Mouse (Mus musculus) heart, embryonic 12.5 days (tissue): Measurements from ENCODE around the gene Slc22a6. TPM values are rescaled to one million over a fixed set of nuclear protein-coding genes. Genes with fewer than 3 reads are reported as not detected.

Source experiments
- ATAC-seq: fragments of 200-750 bp; cut with Nextera tagmentation; 2 replicates; pipeline ENCODE4 v1.8.0; 2017; ENCODE audit warnings: moderate TSS enrichment, moderate library complexity; ENCODE audit not compliant: insufficient number of reproducible peaks, low FRiP score
- H3K27ac ChIP-seq: fragments of 300-500 bp; sonication (generic); 2 replicates; pipeline ENCODE4 v1.5.1; 2016; ENCODE audit warnings: mild to moderate bottlenecking, moderate library complexity; ENCODE audit not compliant: poor library complexity, severe bottlenecking
- H3K27me3 ChIP-seq: fragments of 300-500 bp; sonication (generic); replicated peaks from 2 replicates; pipeline ENCODE4 v1.6.1; 2016; ENCODE audit warnings: mild to moderate bottlenecking, moderate library complexity
- H3K36me3 ChIP-seq: fragments of 300-500 bp; sonication (generic); 2 replicates; pipeline ENCODE4 v1.6.1; 2016; ENCODE audit warnings: mild to moderate bottlenecking, moderate library complexity
- H3K4me1 ChIP-seq: fragments of 300-500 bp; sonication (generic); replicated peaks from 2 replicates; pipeline ENCODE4 v1.6.1; 2016; ENCODE audit warnings: mild to moderate bottlenecking
- H3K4me2 ChIP-seq: fragments of 300-500 bp; sonication (generic); 2 replicates; pipeline ENCODE4 v1.6.1; 2016; ENCODE audit warnings: mild to moderate bottlenecking, moderate library complexity
- H3K4me3 ChIP-seq: fragments of 300-500 bp; sonication (generic); 2 replicates; pipeline ENCODE4 v1.5.1; 2016; ENCODE audit warnings: mild to moderate bottlenecking
- H3K9ac ChIP-seq: fragments of 300-500 bp; sonication (generic); 2 replicates; pipeline ENCODE4 v1.6.1; 2016; ENCODE audit warnings: mild to moderate bottlenecking, moderate library complexity
- H3K9me3 ChIP-seq: fragments of 300-500 bp; sonication (generic); replicated peaks from 2 replicates; pipeline ENCODE4 v1.6.1; 2016; ENCODE audit warnings: mild to moderate bottlenecking, moderate library complexity
- WGBS: fragments of 180-500 bp; shearing (Covaris S2); methylation state at CpG from one replicate; pipeline ENCODE4 v1.1.7; 2016; 5-methylcytosine and 5-hydroxymethylcytosine counted together
- polyA plus RNA-seq: library from polyadenylated mRNA; unstranded; fragments of >200 nt; fragmentation: Nextera tagmentation; extraction: Ambion mirVana; gene quantifications from 2 replicates; pipeline ENCODE4 v1.2.1, GENCODE M21; 2016

Slc22a6 gene
- polyA plus RNA-seq, 1 experiment from 2014 or later: not detected

GRCm38 (mm10) chr19:8656341-8656740 lies 38.5 kb downstream of the Slc22a6 start:
- ATAC-seq: no peak
- H3K9me3 ChIP-seq: no peaks in the 10 kb centered on the region
- no peaks in the 10 kb centered on the region for H3K4me1 ChIP-seq
- no peak overlapping the region for H3K9ac ChIP-seq
- H3K4me3 ChIP-seq: no peak overlapping the region
- no peak overlapping the region for H3K27ac ChIP-seq
- no peaks in the 10 kb centered on the region for H3K36me3 ChIP-seq
- 63% methylated on average over 4 of the region's 4 CpGs for WGBS
- H3K27me3 ChIP-seq: peaks cover 5% of the 10 kb centered on the region; the same call in 1 of the 2 replicates
- H3K4me2 ChIP-seq: no peak overlapping the region

- Histone ChIP-seq H3K9me3 (no peaks in the 10 kb centered on the region), H3K27me3 (peaks cover 23% of the 10 kb centered on the region)
- 1% methylated on average over 35 of the region's 35 CpGs for WGBS
Measured at GRCm38 (mm10) chr19:8661821-8662307, 44.0 kb downstream of the Slc22a6 start.

DNA sequence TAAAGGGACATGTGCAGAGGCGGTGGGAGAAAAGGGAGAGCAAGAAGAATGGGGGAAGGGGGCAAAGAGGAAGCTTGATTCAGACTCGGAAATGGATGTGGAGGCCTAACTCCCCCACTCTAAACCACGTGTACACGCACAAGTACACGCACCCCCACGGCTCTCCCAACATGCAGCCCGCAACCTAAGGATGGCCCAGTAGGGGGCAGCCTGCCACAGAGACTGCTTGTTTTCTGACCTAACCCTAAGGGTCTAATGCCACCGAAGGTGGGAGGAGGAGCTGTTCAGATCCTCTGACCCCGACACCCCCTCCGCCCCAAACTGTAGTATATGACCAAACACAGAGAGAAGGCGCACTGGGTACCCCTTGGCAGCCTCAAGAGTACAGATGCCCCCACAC lies 44.5 kb downstream of the Slc22a6 start:
- 0 out of 2 replicates have a peak, but pooled peaks have one; percentile 25 for ATAC-seq
- 3% methylated on average over 11 of the region's 11 CpGs for WGBS

More at GRCm38 (mm10) chr19:8661821-8662307, 44.0 kb downstream of the Slc22a6 start:
- no peak; the same call in 1 of the 2 replicates for ATAC-seq
- H3K9ac ChIP-seq: peak overlapping the region; percentile 61
- peak overlapping the region; percentile 92 for H3K4me2 ChIP-seq
- H3K4me1 ChIP-seq: peaks cover 18% of the 10 kb centered on the region
- no peaks in the 10 kb centered on the region for H3K36me3 ChIP-seq
- peak overlapping the region; percentile 52 for H3K4me3 ChIP-seq
- no peak overlapping the region for H3K27ac ChIP-seq

GRCm38 (mm10) chr19:8663360-8663839 lies 45.6 kb downstream of the Slc22a6 start, which contains the start of gene Chrm1:
Gene Chrm1, plus strand, starts transcription at chr19:8663789.
- H3K9me3 ChIP-seq: no peaks in the 10 kb centered on the region
- no peak within 1 kb of the TSS for H3K9ac ChIP-seq
- ATAC-seq: no peak
- H3K27ac ChIP-seq: no peak within 1 kb of the TSS
- no peak within 1 kb of the TSS for H3K4me3 ChIP-seq
- H3K4me2 ChIP-seq: peak within 1 kb of the TSS; percentile 92
- peaks cover 23% of the 10 kb centered on the region for H3K27me3 ChIP-seq
- H3K36me3 ChIP-seq: no peaks in the 10 kb centered on the region
- WGBS: 76% methylated on average over 9 of the region's 9 CpGs
- peaks cover 18% of the 10 kb centered on the region for H3K4me1 ChIP-seq

More for the DNA sequence above, 44.5 kb downstream of the Slc22a6 start:
- no peaks in the 10 kb centered on the region for H3K9me3 ChIP-seq
- H3K27ac ChIP-seq: no peak overlapping the region
- H3K4me3 ChIP-seq: peak overlapping the region; percentile 52
- peaks cover 18% of the 10 kb centered on the region for H3K4me1 ChIP-seq
- H3K36me3 ChIP-seq: no peaks in the 10 kb centered on the region
- peak overlapping the region; percentile 61 for H3K9ac ChIP-seq
- peak overlapping the region; percentile 92 for H3K4me2 ChIP-seq
- H3K27me3 ChIP-seq: peaks cover 23% of the 10 kb centered on the region

- no peaks in the 10 kb centered on the region for H3K9me3 ChIP-seq
- H3K4me1 ChIP-seq: peaks cover 18% of the 10 kb centered on the region
- peaks cover 23% of the 10 kb centered on the region for H3K27me3 ChIP-seq
- H3K36me3 ChIP-seq: no peaks in the 10 kb centered on the region
- H3K4me3 ChIP-seq: no peak overlapping the region
- ATAC-seq: 0 out of 2 replicates have a peak, but pooled peaks have one; percentile 42
- no peak overlapping the region for H3K27ac ChIP-seq
- no peak overlapping the region for H3K4me2 ChIP-seq
- no peak overlapping the region for H3K9ac ChIP-seq
- 53% methylated on average over 10 of the region's 10 CpGs for WGBS
Measured at GRCm38 (mm10) chr19:8663911-8664421, 46.1 kb downstream of the Slc22a6 start.

DNA sequence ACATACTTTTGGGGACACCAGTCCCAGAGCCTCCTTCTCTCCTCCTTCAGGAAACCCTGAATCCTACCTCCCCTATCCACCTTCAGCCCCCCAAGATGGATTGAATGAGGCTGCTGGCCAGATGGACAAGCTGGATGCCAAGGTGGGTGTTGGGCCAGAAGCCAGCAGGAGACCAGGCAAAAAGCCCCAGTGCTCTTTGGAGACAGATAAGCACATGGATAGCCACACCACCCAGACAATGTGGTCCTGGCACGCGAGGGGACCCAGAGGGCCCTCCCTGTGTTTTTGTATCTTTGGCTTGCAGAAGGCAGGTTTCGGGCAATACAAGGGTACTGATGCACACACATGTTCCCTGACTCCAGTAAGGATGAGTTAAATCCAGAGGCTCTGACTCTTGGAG lies 47.0 kb downstream of the Slc22a6 start:
- H3K4me3 ChIP-seq: no peak overlapping the region
- no peak for ATAC-seq
- H3K27me3 ChIP-seq: peaks cover 23% of the 10 kb centered on the region
- peaks cover 18% of the 10 kb centered on the region for H3K4me1 ChIP-seq
- WGBS: 75% methylated on average over 3 of the region's 3 CpGs
- no peak overlapping the region for H3K27ac ChIP-seq
- no peaks in the 10 kb centered on the region for H3K9me3 ChIP-seq
- H3K4me2 ChIP-seq: no peak overlapping the region
- H3K9ac ChIP-seq: no peak overlapping the region
- H3K36me3 ChIP-seq: no peaks in the 10 kb centered on the region

- WGBS: 77% methylated on average over 5 of the region's 5 CpGs
- H3K4me1 ChIP-seq: peaks cover 18% of the 10 kb centered on the region
- peaks cover 23% of the 10 kb centered on the region for H3K27me3 ChIP-seq
- H3K4me2 ChIP-seq: no peak overlapping the region
- H3K9me3 ChIP-seq: no peaks in the 10 kb centered on the region
- no peak overlapping the region for H3K4me3 ChIP-seq
- no peak for ATAC-seq
- H3K9ac ChIP-seq: no peak overlapping the region
- H3K27ac ChIP-seq: no peak overlapping the region
- H3K36me3 ChIP-seq: no peaks in the 10 kb centered on the region
Measured at GRCm38 (mm10) chr19:8665746-8666145, 47.9 kb downstream of the Slc22a6 start.

DNA sequence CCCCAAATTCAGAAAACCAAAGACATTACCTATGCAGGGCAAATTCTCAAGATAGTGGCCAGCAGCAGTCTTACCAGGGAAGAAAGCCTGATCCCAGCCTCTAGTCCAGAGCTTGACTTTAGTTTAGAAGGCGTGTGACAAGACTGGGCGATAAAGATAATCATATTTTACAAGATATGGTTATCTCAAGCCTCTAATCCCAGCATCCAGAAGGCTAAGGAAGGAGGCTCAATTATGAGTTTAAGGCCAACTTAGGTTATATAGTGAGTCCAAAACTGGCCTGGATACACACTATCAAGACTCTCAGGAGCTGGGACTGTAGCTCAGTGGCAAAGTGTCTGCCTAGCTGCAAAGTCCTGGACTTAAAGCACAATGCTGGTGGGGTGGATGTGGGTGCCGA lies 55.0 kb downstream of the Slc22a6 start:
- no peak overlapping the region for H3K4me3 ChIP-seq
- peaks cover 6% of the 10 kb centered on the region; the same call in 1 of the 2 replicates for H3K27me3 ChIP-seq
- H3K36me3 ChIP-seq: no peaks in the 10 kb centered on the region
- no peak overlapping the region for H3K9ac ChIP-seq
- WGBS: 64% methylated on average over 3 of the region's 3 CpGs
- no peaks in the 10 kb centered on the region for H3K9me3 ChIP-seq
- peaks cover 8% of the 10 kb centered on the region for H3K4me1 ChIP-seq
- H3K27ac ChIP-seq: no peak overlapping the region
- ATAC-seq: no peak
- no peak overlapping the region for H3K4me2 ChIP-seq

DNA sequence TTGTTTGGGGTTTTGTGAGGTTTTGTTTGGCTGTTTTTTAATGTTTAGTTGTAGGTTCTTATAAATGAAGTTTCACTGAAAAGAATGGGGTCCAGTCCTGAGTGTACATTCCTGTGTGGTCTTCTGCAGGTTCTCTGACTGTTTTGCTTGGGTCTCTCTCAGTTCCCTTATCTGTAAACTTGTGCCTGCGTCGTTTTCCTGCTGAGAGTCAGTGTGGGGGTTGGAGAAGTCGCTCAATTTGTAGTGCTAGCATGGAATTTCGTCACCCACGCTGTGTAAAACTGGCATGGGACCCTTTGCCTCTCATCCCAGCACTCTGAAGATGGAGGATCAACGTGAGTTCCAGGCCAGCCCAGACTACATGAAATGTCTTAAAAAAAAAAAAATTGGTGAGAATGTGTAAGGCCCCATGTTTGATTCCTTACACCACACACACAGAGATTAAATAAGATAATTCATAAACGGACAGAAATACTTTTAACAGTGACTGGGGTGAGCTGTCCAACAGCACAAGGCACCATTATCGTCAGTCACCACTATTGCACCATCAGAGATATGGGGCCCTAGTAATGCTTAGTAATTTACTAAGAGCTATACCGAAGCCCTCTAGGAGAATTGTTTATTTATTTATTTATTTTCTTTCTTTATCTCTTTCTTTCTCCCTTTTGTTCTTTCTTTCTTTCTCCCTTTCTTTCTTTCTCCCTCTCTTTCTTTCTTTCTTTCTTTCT lies 55.7 kb downstream of the Slc22a6 start:
- no peak overlapping the region for H3K9ac ChIP-seq
- no peaks in the 10 kb centered on the region for H3K36me3 ChIP-seq
- 29% methylated on average over 9 of the region's 9 CpGs for WGBS
- no peak overlapping the region for H3K4me2 ChIP-seq
- H3K27ac ChIP-seq: no peak overlapping the region
- no peak overlapping the region for H3K4me3 ChIP-seq
- H3K9me3 ChIP-seq: no peaks in the 10 kb centered on the region
- H3K4me1 ChIP-seq: peaks cover 8% of the 10 kb centered on the region
- H3K27me3 ChIP-seq: peaks cover 12% of the 10 kb centered on the region
- no peak for ATAC-seq
